Mouse (Mus musculus): ENCODE data around the gene Ssr2. TPM values are rescaled to one million over a fixed set of nuclear protein-coding genes. Genes with fewer than 3 reads are reported as not detected.

The Ssr2 gene
- polyA plus RNA-seq, 1 experiment from 2014 or later = 127 TPM

GRCm38 (mm10) chr3:88555069-88555605 lies 20.5 kb upstream of the Ssr2 start:
- Histone ChIP-seq H3K9me3 (ENCODE audit: control insufficient read depth, low read length) (no peaks in the 10 kb centered on the region), H3K4me3 (ENCODE audit: low read depth, low read length) (no peak overlapping the region), H3K36me3 (ENCODE audit: control insufficient read depth, insufficient read depth, low read length) (peaks cover 26% of the 10 kb centered on the region), H3K9ac (replicated peaks; ENCODE audit: low read depth, low read length) (no peak overlapping the region), H3K4me1 (ENCODE audit: control insufficient read depth, insufficient read depth, low read length) (peaks cover 25% of the 10 kb centered on the region), H3K27ac (ENCODE audit: low read depth, low read length) (no peak overlapping the region), H3K27me3 (ENCODE audit: control insufficient read depth, insufficient read depth, low read length) (no peaks in the 10 kb centered on the region), H3K4me2 (ENCODE audit: low read depth, low read length) (peak overlapping the region; percentile 86; the same call in 1 of the 2 replicates)
- WGBS = 84% methylated on average over 5 of the region's 5 CpGs
- ATAC-seq (ENCODE audit: low read depth) = no peak

GRCm38 (mm10) chr3:88555731-88556130 lies 19.9 kb upstream of the Ssr2 start:
- Histone ChIP-seq H3K4me3 (ENCODE audit: low read depth, low read length) (no peak overlapping the region), H3K9me3 (ENCODE audit: control insufficient read depth, low read length) (no peaks in the 10 kb centered on the region), H3K36me3 (ENCODE audit: control insufficient read depth, insufficient read depth, low read length) (peaks cover 28% of the 10 kb centered on the region), H3K4me2 (ENCODE audit: low read depth, low read length) (no peak overlapping the region), H3K27me3 (ENCODE audit: control insufficient read depth, insufficient read depth, low read length) (no peaks in the 10 kb centered on the region), H3K4me1 (ENCODE audit: control insufficient read depth, insufficient read depth, low read length) (peaks cover 25% of the 10 kb centered on the region), H3K27ac (ENCODE audit: low read depth, low read length) (no peak overlapping the region), H3K9ac (replicated peaks; ENCODE audit: low read depth, low read length) (no peak overlapping the region)
- WGBS = 98% methylated on average over 6 of the region's 6 CpGs
- no peak for ATAC-seq (ENCODE audit: low read depth)

DNA sequence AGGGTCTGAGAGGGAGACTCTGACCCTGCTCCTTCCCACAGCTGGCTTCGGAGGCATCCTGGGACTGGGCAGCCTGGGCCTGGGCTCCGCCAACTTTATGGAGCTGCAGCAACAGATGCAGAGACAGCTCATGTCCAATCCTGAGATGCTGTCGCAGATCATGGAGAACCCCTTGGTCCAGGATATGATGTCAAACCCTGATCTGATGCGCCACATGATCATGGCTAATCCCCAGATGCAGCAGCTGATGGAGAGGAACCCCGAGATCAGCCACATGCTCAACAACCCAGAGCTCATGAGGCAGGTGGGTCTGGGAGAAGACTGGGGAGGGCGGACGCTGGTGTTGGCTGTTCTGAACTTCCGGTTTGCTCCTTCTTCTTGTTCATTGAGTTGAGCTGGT lies 19.1 kb upstream of the Ssr2 start:
- no peak for ATAC-seq (ENCODE audit: low read depth)
- no peaks in the 10 kb centered on the region for H3K9me3 ChIP-seq (ENCODE audit: control insufficient read depth, low read length)
- H3K36me3 ChIP-seq (ENCODE audit: control insufficient read depth, insufficient read depth, low read length) = peaks cover 28% of the 10 kb centered on the region
- 97% methylated on average over 8 of the region's 8 CpGs for WGBS
- H3K4me1 ChIP-seq (ENCODE audit: control insufficient read depth, insufficient read depth, low read length) = peaks cover 19% of the 10 kb centered on the region
- no peak overlapping the region for H3K9ac ChIP-seq (replicated peaks; ENCODE audit: low read depth, low read length)
- H3K27ac ChIP-seq (ENCODE audit: low read depth, low read length) = no peak overlapping the region
- no peak overlapping the region for H3K4me2 ChIP-seq (ENCODE audit: low read depth, low read length)
- H3K4me3 ChIP-seq (ENCODE audit: low read depth, low read length) = no peak overlapping the region
- no peaks in the 10 kb centered on the region for H3K27me3 ChIP-seq (ENCODE audit: control insufficient read depth, insufficient read depth, low read length)

GRCm38 (mm10) chr3:88559596-88559995 lies 16.1 kb upstream of the Ssr2 start:
- Histone ChIP-seq H3K4me3 (ENCODE audit: low read depth, low read length) (no peak overlapping the region), H3K27ac (ENCODE audit: low read depth, low read length) (no peak overlapping the region), H3K4me2 (ENCODE audit: low read depth, low read length) (no peak overlapping the region), H3K9me3 (ENCODE audit: control insufficient read depth, low read length) (no peaks in the 10 kb centered on the region), H3K9ac (replicated peaks; ENCODE audit: low read depth, low read length) (no peak overlapping the region), H3K36me3 (ENCODE audit: control insufficient read depth, insufficient read depth, low read length) (peaks cover 48% of the 10 kb centered on the region), H3K4me1 (ENCODE audit: control insufficient read depth, insufficient read depth, low read length) (peaks cover 9% of the 10 kb centered on the region), H3K27me3 (ENCODE audit: control insufficient read depth, insufficient read depth, low read length) (no peaks in the 10 kb centered on the region)
- 92% methylated on average over 9 of the region's 9 CpGs for WGBS
- no peak for ATAC-seq (ENCODE audit: low read depth)

- 64% methylated on average over 4 of the region's 4 CpGs for WGBS
- H3K27ac ChIP-seq (ENCODE audit: low read depth, low read length) = no peak overlapping the region
- no peaks in the 10 kb centered on the region for H3K27me3 ChIP-seq (ENCODE audit: control insufficient read depth, insufficient read depth, low read length)
- no peak for ATAC-seq (ENCODE audit: low read depth)
- no peaks in the 10 kb centered on the region for H3K9me3 ChIP-seq (ENCODE audit: control insufficient read depth, low read length)
- H3K9ac ChIP-seq (replicated peaks; ENCODE audit: low read depth, low read length) = no peak overlapping the region
- H3K4me1 ChIP-seq (ENCODE audit: control insufficient read depth, insufficient read depth, low read length) = no peaks in the 10 kb centered on the region
- no peak overlapping the region for H3K4me2 ChIP-seq (ENCODE audit: low read depth, low read length)
- H3K36me3 ChIP-seq (ENCODE audit: control insufficient read depth, insufficient read depth, low read length) = peaks cover 63% of the 10 kb centered on the region
- no peak overlapping the region for H3K4me3 ChIP-seq (ENCODE audit: low read depth, low read length)
Measured at GRCm38 (mm10) chr3:88561989-88562388, 13.7 kb upstream of the Ssr2 start.

DNA sequence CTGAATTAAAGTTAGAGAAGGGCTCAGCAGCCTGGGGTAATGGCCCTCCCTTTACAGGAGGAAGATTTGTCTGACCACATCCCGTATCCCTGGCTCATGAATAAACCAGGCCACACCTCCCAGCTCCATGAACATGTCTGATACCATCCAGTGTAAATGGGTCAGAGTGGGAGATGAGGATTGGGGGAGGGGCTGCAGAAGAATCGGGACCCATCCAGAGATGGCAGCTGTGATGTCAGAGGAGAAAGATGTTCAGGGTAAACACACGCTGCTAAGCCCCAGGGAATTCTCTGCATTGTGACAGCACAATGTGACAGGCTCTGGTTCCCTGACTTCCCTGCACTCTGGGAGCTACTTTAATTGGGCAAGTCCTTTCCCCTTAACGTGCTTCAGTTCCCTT lies 12.2 kb upstream of the Ssr2 start:
- no peak for ATAC-seq (ENCODE audit: low read depth)
- H3K9ac ChIP-seq (replicated peaks; ENCODE audit: low read depth, low read length) = no peak overlapping the region
- H3K4me2 ChIP-seq (ENCODE audit: low read depth, low read length) = no peak overlapping the region
- H3K4me3 ChIP-seq (ENCODE audit: low read depth, low read length) = no peak overlapping the region
- 54% methylated on average over 4 of the region's 4 CpGs for WGBS
- H3K27me3 ChIP-seq (ENCODE audit: control insufficient read depth, insufficient read depth, low read length) = no peaks in the 10 kb centered on the region
- peaks cover 66% of the 10 kb centered on the region for H3K36me3 ChIP-seq (ENCODE audit: control insufficient read depth, insufficient read depth, low read length)
- H3K27ac ChIP-seq (ENCODE audit: low read depth, low read length) = no peak overlapping the region
- H3K4me1 ChIP-seq (ENCODE audit: control insufficient read depth, insufficient read depth, low read length) = no peaks in the 10 kb centered on the region
- H3K9me3 ChIP-seq (ENCODE audit: control insufficient read depth, low read length) = no peaks in the 10 kb centered on the region

DNA sequence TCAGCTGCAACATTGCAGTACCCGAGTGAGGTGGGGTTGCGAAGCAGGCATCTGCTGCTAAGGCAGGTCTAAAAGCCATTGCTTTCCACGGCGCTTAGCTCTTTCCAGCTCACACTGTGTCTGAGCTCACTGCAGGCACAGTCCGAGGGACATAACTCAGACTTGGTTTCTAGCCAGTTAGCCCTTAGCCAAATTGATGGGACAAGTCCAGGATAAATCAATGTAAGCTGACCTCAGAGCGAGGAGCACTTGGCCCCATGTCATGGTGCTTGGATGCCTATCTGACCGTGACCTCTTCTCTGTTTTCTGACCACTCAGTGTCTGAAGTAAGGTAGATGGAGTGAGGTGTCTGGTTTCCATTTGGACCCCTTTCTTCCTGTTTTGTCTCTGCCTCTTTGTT lies 11.7 kb upstream of the Ssr2 start:
- 87% methylated on average over 7 of the region's 7 CpGs for whole genome bisulfite sequencing

GRCm38 (mm10) chr3:88566116-88566515 lies 9.6 kb upstream of the Ssr2 start:
- Histone ChIP-seq H3K27me3 (ENCODE audit: control insufficient read depth, insufficient read depth, low read length) (no peaks in the 10 kb centered on the region), H3K4me2 (ENCODE audit: low read depth, low read length) (no peak overlapping the region), H3K9ac (replicated peaks; ENCODE audit: low read depth, low read length) (no peak overlapping the region), H3K27ac (ENCODE audit: low read depth, low read length) (no peak overlapping the region), H3K4me1 (ENCODE audit: control insufficient read depth, insufficient read depth, low read length) (no peaks in the 10 kb centered on the region), H3K9me3 (ENCODE audit: control insufficient read depth, low read length) (no peaks in the 10 kb centered on the region), H3K4me3 (ENCODE audit: low read depth, low read length) (no peak overlapping the region), H3K36me3 (ENCODE audit: control insufficient read depth, insufficient read depth, low read length) (peaks cover 65% of the 10 kb centered on the region)
- ATAC-seq (ENCODE audit: low read depth) = no peak
- 94% methylated on average over 3 of the region's 3 CpGs for WGBS

More for the DNA sequence above, 11.7 kb upstream of the Ssr2 start:
- H3K36me3 ChIP-seq (ENCODE audit: control insufficient read depth, insufficient read depth, low read length) = peaks cover 69% of the 10 kb centered on the region
- H3K27ac ChIP-seq (ENCODE audit: low read depth, low read length) = no peak overlapping the region
- no peak overlapping the region for H3K4me2 ChIP-seq (ENCODE audit: low read depth, low read length)
- H3K9me3 ChIP-seq (ENCODE audit: control insufficient read depth, low read length) = no peaks in the 10 kb centered on the region
- no peaks in the 10 kb centered on the region for H3K4me1 ChIP-seq (ENCODE audit: control insufficient read depth, insufficient read depth, low read length)
- H3K4me3 ChIP-seq (ENCODE audit: low read depth, low read length) = no peak overlapping the region
- no peak overlapping the region for H3K9ac ChIP-seq (replicated peaks; ENCODE audit: low read depth, low read length)
- no peak for ATAC-seq (ENCODE audit: low read depth)
- no peaks in the 10 kb centered on the region for H3K27me3 ChIP-seq (ENCODE audit: control insufficient read depth, insufficient read depth, low read length)

DNA sequence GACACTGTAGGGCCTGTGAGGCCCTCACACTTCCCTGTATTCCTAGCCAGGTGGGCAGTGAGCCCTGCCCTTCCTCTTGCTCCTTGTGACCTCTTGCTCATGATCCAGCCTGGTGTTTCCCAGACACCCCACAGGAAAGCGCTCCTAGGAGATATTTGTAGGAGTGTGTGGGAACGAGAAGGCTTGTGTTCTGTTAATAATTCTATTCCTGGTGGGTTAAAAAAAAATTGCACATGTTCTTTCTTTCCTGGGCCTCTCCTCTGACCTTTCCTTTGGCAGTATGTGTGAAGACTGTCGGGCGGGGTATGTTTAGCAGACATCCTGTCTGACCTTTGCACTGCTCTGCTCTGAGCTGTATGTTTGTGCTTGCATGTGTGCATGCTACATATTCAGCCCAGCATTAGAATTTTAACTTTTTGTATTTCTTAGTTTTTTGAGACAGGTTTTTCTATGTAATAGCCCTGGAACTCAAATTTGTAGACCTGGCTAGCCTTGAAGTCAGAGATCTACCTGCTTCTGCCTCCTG lies 9.1 kb upstream of the Ssr2 start:
- no peak overlapping the region for H3K4me3 ChIP-seq (ENCODE audit: low read depth, low read length)
- H3K4me2 ChIP-seq (ENCODE audit: low read depth, low read length) = no peak overlapping the region
- no peak overlapping the region for H3K9ac ChIP-seq (replicated peaks; ENCODE audit: low read depth, low read length)
- no peaks in the 10 kb centered on the region for H3K27me3 ChIP-seq (ENCODE audit: control insufficient read depth, insufficient read depth, low read length)
- no peak overlapping the region for H3K27ac ChIP-seq (ENCODE audit: low read depth, low read length)
- peaks cover 65% of the 10 kb centered on the region for H3K36me3 ChIP-seq (ENCODE audit: control insufficient read depth, insufficient read depth, low read length)
- H3K4me1 ChIP-seq (ENCODE audit: control insufficient read depth, insufficient read depth, low read length) = no peaks in the 10 kb centered on the region
- WGBS = 91% methylated on average over 4 of the region's 4 CpGs
- no peak for ATAC-seq (ENCODE audit: low read depth)
- no peaks in the 10 kb centered on the region for H3K9me3 ChIP-seq (ENCODE audit: control insufficient read depth, low read length)

Measured in neural tube, embryonic 14.5 days (tissue).